Mouse (Mus musculus) cerebellum, adult 11 months (tissue): ENCODE data around the gene Calm3.

Experiments used
- DNase-seq: peaks from one replicate; pipeline ENCODE4 v3.0.0; 2022

The Calm3 gene

DNA sequence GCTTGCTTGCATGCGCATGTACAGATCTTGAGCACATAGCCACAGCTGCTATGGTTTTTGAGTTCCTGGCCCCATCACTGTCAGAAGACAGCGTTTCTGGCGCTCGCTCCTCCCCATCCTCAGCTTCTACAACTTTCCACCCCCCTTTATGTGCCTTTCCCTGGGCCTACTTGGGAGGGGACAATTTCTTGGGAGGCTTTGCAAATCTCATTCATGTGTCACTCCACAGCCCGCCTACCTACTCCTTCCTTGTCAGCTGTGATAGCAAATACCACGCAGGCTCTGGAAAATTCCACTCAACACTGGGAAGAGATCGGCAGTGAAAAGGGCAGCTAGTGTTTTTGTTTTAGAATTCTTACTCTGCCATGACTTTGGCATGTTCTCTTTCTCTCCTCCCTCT is 16.4 kb upstream of the Calm3 start:
- no peak for DNase-seq

DNA sequence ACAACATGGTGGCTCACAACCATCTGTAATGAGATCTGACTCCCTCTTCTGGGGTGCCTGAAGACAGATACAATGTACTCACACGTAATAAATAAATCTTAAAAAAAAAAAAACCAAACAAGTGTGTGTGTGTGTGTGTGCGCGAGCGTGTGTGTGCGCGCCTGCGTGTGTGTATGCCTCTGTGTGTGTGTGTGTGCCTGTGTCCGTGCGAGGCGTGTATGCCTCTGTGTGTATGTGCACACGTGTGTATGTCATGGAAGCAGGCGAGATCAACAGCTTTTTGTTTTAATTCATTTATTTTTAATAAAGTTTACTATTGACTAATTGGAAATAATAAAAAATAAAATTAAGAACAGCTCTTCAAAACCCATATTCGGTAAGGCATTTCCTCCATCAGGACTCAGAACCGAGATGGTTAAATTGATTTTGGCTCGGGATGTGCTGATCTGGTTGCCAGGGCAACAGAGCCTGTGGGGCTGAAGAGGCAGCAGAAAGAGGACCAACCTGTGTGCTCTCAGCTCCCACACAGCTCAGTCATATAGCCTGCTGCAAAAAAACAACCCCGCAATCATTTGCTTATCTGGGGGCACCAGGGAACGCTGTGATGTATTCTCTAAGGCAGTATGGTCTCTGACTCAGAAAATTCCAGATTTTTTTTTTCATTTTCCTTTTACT is 14.3 kb upstream of the Calm3 start:
- DNase-seq: no peak

DNA sequence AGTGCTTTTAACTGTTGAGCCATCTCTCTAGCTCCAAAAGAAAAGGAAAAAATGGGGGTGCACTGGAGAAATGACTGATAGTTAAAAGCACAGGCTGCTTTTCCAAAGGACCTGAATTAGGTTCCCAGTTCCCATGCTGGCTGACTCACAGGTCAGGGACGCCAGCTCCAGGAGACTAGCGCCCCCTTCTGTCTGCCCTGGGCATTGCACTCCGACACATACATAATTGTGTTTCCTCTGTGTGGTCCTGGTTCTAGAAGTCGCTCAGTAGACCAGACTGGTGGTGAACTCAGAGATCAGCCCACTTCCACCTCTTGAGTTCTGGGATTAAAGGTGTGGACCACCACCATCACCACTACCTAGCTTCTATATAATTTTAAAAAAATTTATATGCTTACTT is 13.4 kb upstream of the Calm3 start:
- DNase-seq: no peak

DNA sequence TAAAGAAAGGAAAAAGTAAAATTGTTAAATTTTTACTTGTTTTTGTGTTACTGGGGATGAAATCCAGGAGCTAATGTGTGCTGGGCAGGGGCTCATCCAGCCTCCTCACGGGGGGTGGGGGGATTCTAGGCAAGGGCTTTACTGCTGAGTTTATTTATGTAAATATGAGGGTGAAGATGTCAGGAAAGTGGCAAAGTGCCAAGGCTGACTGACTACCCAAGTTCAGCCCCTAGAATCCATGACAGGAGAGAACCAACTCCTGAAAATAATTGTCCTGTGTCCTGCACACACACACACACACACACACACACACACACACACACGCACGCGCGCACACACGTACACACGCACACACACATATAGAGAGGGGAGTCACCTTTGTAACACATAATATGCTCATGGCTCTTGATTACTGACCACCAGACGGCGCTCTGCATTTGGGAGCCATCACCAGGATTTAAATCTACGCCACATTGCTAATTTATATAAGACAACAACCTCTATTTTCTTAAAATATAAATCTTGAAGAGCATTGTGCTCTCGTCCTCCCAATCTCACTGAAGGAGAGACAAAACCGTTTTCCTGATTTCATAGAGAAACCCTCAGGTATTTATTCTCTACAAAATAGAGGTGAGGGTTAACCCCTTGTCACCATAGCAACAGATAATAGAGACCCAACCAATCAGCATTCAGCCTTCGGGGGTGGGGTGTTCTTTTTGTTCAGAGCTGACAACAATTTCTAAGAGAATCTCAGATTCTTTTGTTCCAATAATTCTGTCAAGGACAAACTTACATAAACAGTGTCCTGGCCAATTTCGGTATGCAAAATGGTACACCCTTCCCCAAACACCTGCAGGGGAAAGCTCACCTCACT is 9.0 kb upstream of the Calm3 start:
- DNase-seq: peak; percentile 75

DNA sequence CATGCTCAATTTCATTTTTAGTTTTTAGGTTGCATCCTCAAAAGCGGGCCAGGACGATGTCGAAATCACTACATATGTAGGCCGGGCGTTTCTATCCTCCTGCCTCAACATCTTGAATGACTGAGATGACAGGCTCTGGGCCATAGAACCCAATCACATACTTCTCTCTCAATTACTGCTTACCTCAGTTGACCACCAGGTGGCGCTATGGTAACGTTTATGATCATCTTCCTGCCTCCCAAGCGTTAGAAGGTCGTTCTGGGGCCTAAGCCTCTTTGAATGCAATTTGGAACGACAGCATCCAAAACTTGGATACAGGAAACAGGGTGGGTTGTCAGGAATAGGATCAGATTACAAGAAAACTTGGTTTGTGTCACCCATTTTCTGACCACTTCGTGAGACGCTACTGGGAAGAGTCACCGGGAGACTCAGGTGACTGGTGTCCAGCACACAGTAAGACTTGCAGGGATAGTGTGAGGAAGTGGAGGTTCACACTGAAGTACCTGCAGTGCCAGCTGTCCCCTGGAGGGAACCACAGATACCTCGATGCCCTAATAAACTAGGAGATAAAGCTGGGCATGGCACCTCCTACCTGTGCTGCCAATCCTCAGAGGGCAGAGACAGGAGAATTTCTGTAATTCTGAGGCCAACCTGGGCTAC is 8.2 kb upstream of the Calm3 start:
- DNase-seq: peak; percentile 88

DNA sequence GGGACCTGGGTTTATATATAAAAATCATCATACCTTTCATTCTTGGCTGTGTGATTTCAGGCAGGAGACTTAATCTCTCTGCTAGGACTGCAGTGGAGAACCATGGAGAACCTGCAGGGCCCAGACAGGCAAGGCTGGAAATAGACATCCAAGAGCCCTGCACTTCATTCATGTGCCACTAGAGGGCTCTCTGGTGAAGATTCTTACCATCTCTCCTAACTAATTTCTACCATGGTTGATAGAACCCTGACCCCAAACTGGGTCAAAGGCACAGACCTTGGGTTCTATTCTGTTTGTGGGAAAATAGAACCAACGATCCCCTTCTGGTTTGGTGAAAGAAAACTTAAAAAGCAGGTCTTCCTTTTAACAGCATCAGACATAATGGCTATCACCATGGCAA is 6.9 kb upstream of the Calm3 start:
- DNase-seq: peak; percentile 78

DNA sequence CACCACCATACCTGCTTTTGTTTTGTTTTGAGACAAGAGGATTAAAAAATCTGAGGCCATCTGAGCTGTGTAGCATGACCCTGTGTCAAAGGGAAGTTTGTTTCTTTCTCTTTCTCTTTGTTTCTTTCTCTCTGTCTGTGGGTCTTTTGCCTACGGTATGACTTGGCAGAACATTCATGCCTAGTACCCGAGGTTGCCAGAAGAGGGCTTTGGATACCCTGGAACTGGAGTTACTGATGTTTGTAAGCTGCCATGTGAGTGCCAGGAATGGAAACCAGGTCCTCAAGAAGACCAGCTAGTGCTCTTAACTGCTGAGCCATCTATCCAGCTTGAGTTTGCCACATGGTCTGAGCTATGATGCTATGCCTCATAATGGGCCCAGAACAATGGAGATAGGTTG is 4.4 kb upstream of the Calm3 start:
- DNase-seq: no peak

DNA sequence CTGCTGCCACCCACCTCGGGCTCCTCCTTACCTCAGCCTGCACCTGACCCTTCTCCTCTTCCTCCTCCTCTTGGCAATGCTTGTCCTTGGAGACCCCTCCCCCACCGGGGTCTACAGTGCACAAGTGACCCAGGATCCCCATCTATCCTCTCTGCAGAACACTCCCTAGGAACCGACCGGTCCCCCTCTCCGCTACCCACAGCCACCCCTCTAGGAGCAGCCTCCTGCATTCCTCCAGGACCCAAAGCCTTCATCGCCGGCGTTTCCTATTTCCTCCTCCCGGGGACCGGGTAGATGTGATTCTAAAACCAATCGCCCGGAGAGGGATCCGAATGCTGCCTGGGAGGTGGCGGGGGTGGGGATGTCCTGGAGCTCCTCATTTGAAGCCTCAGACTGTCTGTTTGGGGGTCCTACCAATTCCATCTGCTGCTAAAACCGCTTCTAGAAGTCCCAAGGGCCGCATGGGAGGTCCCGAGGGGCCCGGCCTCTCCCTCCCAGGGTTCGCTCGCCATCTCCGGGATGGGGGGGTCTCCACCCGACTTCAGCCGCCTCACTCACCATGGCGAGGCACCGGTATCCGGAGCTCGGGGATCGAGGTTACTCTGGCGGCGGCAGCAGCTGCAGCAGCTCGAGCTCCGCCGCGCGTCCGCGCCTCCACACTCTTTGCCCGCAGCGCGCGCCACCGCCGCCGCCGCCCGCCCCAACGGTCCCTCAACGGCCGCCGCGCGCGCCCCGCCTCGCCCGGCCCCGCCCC is 454 bp downstream of the Calm3 start:
- peak; percentile 66 for DNase-seq

DNA sequence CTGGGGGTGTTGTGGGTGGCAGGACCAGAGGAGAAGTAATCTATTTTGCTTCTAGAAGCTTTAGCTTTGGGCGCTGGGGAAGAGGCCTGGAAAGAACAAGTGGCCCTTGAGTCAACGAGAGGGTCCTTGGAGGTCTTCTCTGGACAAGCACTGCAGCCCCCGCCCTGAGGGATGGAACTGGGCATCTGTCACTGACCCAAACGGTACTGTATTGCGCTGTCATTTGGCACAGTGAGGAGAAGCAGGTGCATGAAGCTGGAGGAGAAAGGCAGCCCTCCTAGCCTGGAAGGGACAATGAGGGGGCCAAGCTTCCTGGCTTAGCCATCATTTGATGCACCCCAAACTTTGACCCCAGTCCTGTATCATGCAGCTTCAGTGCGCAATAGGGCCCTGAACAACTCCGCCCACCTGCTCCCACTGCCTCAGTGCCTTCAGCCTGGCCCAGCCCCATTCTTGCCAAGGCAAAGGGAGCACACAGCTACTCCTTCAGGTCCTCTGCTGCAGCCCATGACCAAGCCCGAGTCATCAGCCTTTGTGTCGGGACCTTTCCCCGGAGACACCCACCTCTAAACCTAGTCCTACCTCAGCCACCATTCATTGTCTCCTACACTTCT is 1.4 kb downstream of the Calm3 start:
- peak; percentile 62 for DNase-seq

DNA sequence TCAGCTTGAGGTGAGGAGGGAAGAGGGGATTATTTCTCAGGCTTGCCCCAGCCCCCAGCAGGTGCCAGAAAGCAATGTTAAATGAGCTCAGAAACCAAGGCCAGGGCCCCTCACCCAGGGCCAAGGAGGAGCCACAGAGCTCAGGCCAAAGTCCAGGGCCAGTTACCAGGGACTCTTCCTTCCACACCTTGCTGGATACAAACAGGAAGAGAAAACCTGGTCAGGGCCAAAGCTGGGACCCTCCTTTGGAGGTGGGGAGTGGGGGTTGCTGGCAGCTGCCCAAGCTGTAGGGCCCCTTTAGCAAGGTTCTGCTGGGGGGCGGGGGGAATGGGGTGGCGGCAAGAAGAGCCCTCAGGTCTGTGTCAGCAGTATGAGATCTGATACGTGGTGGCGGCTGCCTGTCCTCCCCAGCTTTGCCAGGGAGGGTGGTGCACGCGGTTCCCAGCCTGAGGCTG is 2.0 kb downstream of the Calm3 start:
- DNase-seq: peak; percentile 56

DNA sequence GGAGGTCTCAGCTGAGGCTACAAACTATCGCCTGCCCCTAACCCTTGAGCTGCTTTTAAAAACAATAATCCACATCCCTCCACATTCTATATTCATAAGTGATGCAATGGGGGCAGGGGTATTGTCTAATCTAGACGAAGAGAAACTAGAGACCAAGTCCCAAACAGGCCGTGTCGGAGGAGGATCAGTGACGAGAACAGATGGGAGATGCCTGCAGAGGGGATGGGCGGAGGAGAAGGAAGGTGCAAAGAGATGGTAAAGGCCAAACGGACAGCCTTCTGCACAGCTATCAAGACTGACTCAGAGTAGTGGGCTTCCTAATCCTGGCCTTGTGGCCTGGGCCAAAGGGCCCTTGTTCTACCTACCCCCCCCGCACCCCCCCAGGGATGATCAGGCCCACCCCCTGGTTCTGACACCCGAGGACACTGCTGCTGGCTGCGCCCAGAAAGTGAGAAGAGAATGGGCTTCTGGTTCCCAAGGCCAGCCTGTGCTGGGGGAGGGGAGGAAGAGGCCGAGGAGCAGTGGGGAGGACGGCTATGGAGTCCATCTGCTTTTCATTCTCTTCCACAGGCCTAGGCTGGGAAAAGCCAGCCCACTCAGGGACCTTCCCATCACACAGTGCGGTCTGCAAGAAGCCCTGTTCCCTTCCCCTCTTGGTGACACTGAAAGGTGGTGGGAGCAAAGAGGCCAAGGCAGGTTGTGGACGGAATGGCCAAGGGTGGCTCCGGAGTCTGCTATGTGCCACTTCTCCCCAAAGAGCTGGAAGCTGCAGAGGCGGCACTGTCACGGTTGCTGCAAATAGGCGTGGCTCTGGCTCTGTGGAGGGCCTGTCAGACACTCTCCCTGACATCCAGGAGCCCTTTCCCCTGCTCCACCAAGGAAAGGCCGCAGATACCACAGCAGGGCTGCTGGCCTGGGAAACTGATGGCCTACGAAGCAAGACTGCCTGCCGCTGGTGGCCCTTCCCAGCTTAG is 2.8 kb downstream of the Calm3 start:
- DNase-seq: no peak

DNA sequence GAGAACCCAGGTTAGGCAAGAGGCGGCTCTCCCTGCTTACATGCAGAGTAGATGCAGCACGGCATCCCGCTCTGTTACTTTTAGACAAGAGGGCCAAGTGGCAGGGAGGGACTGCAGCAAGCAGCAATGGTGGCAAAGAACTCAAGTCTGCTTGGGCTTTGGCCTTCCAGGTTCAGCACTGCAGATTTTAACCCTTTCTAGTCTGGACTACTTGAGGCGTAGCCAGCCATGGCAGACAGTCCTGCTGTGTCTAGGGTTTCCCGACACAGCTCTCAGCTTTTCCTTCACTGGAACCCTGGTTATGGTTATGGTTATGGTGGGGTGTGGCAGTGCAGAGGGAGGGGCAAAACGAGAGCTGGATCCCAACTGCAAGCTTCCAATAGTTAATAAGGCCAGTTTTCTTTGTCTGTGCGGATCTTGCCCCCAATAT is 3.7 kb downstream of the Calm3 start:
- no peak for DNase-seq

DNA sequence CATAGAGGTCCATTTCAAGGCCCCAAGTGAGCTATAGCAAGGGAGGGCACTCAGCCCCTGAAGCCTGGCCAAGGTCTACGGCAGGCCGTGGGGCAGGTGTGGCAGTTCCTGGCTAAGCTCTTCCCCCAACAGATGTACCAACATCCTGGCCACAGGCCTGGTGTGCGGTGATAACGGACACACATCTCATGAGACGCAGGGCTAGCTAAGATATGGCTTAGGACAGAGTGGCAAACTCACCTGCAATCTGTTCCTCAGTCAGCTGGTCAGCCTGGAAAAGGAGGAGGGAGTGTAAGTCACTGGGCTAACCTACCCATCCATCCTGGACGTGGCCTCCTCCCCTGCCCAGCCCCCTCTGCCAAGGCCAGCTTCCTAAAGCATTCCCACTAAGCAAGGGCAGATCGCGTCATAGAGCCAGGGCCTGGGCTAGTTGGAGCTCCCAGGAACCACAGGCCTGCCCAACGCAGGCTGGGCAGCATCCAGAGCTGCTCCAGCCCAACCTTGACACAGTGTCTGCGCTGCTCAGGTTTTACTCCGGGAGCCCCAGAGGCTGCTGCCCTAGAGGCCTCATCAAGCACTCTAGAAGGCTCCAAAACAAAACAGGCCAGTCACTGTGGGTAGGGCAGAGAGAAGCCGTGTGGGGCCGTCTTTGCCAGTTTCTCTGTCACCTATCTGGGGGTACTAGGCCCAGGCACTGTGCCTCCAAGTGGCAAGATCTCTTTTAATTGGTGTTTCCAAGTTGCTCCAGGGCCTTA is 4.3 kb downstream of the Calm3 start:
- DNase-seq: no peak

DNA sequence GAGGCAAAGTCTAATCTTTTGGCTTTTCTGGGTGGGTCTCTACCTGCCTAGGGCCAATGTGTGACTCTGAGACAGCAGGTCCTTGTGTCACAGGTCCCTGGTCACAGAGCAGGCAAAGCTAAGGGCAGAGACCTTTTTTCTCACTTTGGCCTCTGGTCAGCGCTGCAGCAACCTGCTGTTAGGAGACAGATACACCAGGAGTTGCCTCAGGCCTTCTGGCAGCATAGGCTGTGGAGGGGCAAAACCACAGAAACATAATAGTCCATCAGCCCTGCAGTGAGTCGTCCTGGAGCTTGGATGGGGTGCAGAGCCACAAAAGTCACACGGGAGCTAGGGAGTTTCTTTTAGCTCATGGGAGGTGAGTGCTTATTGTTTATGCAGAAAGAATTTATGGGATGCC is 5.2 kb downstream of the Calm3 start:
- no peak for DNase-seq

DNA sequence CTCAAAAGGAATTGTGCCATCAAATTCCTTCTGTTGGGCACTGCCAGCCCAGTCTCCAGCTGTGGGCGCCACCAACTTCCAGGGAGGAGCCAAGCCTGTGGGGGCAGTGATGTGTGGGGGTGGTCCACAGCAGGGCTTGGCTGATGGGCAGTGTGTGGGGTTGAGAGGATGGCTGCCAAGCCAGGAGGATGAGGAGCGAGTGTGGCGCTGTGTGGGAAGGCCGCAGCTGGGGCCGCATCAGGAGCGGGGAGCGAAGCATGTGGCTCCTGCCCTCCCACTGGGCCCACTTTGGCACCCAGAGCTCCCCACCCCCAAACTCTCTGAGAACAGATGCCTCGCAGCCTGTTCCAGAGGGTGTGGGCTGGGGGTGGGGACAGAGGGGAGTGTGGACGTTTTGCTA is 5.9 kb downstream of the Calm3 start:
- DNase-seq: no peak

DNA sequence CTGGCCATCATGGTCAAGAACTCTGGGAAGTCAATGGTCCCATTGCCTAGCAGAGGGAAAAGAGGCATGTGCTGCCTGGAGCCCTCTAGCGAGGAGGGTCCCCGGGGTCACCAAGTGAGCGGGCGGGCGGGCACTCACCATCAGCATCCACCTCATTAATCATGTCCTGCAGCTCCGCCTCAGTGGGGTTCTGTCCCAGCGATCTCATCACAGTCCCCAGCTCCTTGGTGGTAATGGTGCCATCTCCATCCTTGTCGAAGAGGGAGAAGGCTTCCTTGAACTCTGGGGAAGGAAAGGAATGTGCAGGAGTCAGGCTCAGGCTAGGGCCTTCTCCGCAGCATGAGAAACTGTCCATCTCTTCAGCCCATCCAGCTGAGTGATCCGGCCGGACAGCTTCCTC is 6.5 kb downstream of the Calm3 start:
- no peak for DNase-seq

DNA sequence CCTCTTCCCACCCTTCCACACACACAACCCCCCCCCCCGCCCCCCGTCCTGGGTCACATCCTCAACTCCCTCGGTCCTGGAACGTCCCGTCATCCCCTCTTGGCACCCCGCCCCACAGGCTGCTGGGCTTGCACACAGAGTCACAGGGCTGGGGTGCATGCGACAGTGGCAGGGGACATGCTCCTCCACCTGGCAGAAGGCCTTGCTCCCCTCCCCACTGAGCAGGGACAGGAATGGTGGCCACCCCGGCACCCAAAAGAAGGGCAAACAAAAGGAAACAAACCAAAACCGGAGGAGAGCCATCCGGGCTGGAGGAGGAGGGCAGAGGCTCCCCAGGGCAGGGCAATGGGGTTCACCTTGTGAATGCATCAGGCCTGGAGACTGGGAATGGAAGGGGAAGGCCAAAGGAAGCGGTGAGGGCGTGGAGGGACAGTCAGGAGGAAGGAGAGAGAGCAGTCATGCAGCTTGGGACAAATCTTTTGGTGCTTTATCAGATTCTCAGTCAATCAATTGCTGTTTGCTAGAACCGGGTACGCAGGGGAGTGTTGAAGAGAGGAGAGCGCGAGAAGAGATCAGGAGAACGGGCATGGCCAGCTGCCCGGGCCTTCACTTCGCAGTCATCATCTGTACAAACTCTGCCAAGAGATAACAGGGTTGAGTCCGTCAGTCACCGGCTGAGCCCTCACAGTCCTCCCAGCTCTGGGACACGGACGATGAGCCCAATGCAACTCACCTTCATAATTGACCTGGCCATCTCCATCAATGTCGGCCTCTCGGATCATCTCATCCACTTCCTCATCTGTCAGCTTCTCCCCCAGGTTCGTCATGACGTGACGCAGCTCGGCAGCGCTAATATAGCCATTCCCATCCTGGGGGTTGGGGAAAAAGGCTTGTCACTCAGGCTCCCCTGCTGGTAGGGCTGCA is 7.3 kb downstream of the Calm3 start:
- DNase-seq: peak; percentile 62

DNA sequence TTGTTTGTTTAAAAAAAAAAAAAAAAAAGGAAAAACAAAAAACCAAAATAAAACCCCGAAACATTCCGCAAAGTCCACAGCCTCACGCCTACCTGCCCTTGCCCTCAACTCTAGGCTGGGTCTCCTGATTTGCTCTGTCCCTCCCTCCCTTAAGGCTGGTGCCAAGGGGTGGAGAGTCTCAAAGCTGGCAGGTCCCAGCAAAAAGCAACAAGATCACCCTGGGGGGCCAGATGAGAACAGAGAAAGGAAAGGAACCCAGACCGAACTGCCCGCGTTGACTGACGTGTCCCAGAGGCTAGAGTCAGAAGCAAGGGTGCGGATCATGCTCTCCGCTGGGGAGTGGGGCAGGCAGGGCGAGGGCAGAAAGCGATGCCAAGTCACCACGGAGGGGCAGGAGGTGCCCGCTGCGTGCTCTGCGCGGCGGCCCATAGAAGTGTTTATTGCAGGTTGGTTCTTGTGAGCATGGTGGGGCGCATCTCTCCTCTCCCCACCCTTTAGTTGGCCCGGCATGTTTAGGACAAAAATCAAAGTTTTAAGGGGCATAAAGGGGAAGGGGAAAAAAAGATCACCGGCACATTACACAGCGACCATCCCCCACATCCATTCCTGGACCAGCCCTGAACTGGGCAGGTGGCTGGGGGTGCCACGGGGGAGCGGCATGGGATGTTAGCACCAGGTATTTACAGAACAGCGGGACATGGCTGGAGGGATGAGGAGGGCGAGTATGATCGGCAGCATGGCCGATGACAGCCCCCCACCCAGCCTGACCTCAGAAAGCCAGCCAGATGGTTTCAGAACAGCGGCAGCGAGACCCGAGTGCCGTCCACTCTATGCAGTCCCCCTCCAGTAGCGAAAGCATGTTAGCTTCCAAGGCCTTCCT is 8.2 kb downstream of the Calm3 start:
- DNase-seq: no peak
